Mouse (Mus musculus) limb, embryonic 13.5 days (tissue): ENCODE measurements at regions not wholly inside any gene's neighbourhood (a gene's known extent, or its start where the extent isn't known, plus 50 kb on each side); places are given as distances from the start of the nearest gene placed in this dataset.

Experiments used
- ATAC-seq: fragments of 200-750 bp; cut with Nextera tagmentation; 2 replicates; pipeline ENCODE4 v1.8.0; 2017; ENCODE audit warnings: low read depth, moderate number of reproducible peaks, moderate TSS enrichment; ENCODE audit not compliant: low FRiP score
- H3K27ac ChIP-seq: fragments of 300-500 bp; sonication (generic); 2 replicates; pipeline ENCODE4 v1.5.1; 2015; ENCODE audit warnings: inconsistent platforms, mild to moderate bottlenecking, moderate library complexity
- H3K27me3 ChIP-seq: fragments of 300-500 bp; sonication (generic); 2 replicates; pipeline ENCODE4 v1.6.1; 2015; ENCODE audit warnings: mild to moderate bottlenecking, inconsistent platforms
- H3K36me3 ChIP-seq: fragments of 300-500 bp; sonication (generic); 2 replicates; pipeline ENCODE4 v1.6.1; 2015; ENCODE audit warnings: inconsistent platforms, mild to moderate bottlenecking, moderate library complexity
- H3K4me1 ChIP-seq: fragments of 300-500 bp; sonication (generic); 2 replicates; pipeline ENCODE4 v1.6.1; 2015; ENCODE audit warnings: inconsistent platforms
- H3K4me2 ChIP-seq: fragments of 300-500 bp; sonication (generic); replicated peaks from 2 replicates; pipeline ENCODE4 v1.6.1; 2015; ENCODE audit warnings: inconsistent platforms, mild to moderate bottlenecking, moderate library complexity
- H3K4me3 ChIP-seq: fragments of 300-500 bp; sonication (generic); 2 replicates; pipeline ENCODE4 v1.5.1; 2015; ENCODE audit warnings: moderate library complexity, mild to moderate bottlenecking, inconsistent platforms
- H3K9ac ChIP-seq: fragments of 300-500 bp; sonication (generic); 2 replicates; pipeline ENCODE4 v1.6.1; 2015; ENCODE audit warnings: mild to moderate bottlenecking, inconsistent platforms
- H3K9me3 ChIP-seq: fragments of 300-500 bp; sonication (generic); 2 replicates; pipeline ENCODE4 v1.6.1; 2016; ENCODE audit warnings: inconsistent platforms
- WGBS: fragments of 180-500 bp; shearing (Covaris S2); methylation state at CpG from one replicate; pipeline ENCODE4 v1.1.7; 2015; 5-methylcytosine and 5-hydroxymethylcytosine counted together

DNA sequence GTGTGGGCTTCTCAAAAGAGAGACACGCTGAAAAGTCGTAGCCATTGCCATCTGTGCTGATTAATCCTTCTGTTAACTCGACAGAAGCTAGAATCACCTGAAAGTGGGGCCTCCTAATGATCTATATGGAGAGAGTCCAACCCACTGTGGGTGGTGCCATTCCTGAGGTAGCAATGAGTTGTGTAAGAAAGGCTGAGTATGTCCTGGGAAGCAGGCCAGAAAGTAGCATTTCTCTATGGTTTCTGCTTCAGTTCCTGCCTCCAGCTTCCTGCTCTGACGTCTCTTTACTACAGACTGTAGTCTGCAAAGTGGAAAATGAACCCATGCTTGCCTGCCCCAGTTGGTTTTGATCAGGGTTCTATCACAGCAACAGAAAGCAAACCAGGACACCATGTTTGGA, 380.8 kb upstream of the Camk1g start:
- Histone ChIP-seq H3K4me2 (no peak overlapping the region), H3K4me1 (no peaks in the 10 kb centered on the region), H3K4me3 (no peak overlapping the region), H3K9ac (no peak overlapping the region), H3K36me3 (no peaks in the 10 kb centered on the region), H3K9me3 (no peaks in the 10 kb centered on the region), H3K27ac (no peak overlapping the region), H3K27me3 (no peaks in the 10 kb centered on the region)
- ATAC-seq: no peak
- 67% methylated on average over 4 of the region's 4 CpGs for WGBS

DNA sequence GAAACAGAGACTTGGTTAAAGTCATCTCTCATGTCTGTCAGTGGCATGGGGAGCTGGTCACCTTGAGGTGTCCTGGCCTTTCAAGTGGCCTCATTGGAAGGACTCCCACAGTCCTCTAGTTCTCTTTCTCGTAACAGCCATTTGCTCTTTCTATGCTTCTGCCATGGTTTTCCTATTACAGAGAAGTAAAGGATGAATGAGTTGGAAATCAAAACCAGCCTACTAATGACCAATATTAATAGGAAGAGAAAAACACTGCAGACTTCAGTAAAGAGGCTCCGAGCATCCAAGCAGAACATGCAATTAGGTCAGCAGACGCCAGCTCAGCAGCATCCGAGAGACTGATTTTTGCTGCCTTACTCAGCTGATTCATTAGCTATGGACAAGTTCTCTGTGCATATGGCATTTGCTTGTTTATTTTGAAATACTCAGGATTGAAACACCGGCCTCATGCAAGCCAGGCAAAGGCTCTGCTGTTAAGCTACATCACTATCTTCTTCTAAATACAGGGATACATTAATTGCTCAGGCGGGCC, 377.4 kb upstream of the Camk1g start:
- Histone ChIP-seq H3K9ac (no peak overlapping the region), H3K4me2 (no peak overlapping the region), H3K27me3 (no peaks in the 10 kb centered on the region), H3K36me3 (no peaks in the 10 kb centered on the region), H3K4me3 (no peak overlapping the region), H3K9me3 (no peaks in the 10 kb centered on the region), H3K4me1 (no peaks in the 10 kb centered on the region), H3K27ac (no peak overlapping the region)
- WGBS: 64% methylated on average over 6 of the region's 6 CpGs
- ATAC-seq: no peak

DNA sequence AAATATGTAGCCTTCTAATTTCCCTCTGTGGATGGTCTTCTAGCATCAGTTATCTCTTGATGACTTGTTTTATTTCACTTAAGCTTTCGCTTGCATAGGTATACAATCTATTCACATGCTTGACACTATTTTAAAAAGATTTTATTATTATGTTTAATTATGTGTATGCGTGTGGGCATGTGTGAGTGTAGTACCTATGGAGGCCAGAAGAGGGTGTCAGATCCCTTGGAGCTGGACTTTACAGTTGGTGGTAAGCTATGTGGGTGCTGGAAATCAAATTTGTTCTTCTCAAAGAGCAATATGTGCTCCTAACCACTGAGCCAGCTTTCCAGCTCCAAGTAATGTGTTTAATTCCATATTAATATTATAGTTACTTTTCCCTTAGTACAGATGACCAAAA, 372.6 kb upstream of the Camk1g start:
- H3K4me1 ChIP-seq: no peaks in the 10 kb centered on the region
- H3K9me3 ChIP-seq: no peaks in the 10 kb centered on the region
- H3K27me3 ChIP-seq: no peaks in the 10 kb centered on the region
- H3K4me2 ChIP-seq: no peak overlapping the region
- no peaks in the 10 kb centered on the region for H3K36me3 ChIP-seq
- no peak overlapping the region for H3K27ac ChIP-seq
- no peak overlapping the region for H3K9ac ChIP-seq
- H3K4me3 ChIP-seq: no peak overlapping the region
- no peak for ATAC-seq
- WGBS: 94% methylated on average over 2 of the region's 2 CpGs

DNA sequence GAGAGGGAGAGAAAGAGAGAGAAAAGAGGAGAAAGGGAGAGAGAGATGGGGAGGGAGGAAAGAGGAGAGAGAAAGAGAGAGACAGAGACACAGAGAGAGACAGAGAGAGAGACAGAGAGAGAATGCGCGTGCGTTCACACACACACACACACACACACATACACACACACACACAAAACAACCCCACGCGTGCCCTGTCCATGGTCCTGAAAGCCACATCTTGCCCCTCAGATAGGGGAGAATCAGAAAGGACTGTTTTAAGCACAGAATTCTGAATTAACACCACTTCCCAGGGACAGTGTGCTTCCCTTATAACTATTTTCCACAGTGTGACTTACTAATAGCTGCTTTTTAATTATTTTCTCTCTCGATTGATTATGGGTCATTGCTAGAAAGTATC, 368.7 kb upstream of the Camk1g start:
- WGBS: 50% methylated on average over 6 of the region's 6 CpGs
- H3K9ac ChIP-seq: no peak overlapping the region
- no peak for ATAC-seq

DNA sequence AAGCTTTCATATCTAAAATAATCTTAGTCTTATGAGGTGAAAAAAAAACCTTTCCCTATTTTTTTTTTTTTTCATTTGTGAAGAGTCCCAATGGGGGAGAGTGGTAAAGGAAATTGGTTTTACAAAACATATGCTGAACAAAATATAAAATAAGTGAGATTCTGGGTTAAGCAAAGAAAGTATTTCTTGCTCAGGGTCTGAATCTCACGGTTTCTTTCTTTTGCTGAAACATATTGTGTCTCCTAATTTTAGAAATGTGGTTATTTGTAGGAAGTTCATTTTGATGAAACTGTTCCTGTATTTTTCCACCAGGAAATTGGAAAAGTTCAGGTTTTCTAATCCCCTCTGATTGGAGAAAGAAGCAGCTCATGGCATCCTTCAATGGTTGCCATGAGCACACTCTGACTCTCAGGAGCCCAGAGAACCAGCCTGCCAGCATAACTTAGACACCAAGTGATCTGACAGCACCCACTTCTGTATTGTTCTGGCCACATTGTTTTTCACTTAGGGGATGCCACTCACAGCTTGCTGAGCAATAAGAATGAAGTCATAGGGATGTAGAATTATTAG, 365.9 kb upstream of the Camk1g start:
- Histone ChIP-seq H3K4me3 (no peak overlapping the region), H3K36me3 (no peaks in the 10 kb centered on the region), H3K9me3 (no peaks in the 10 kb centered on the region), H3K9ac (no peak overlapping the region), H3K4me2 (no peak overlapping the region), H3K27me3 (peaks cover 3% of the 10 kb centered on the region; the same call in 1 of the 2 replicates), H3K27ac (no peak overlapping the region), H3K4me1 (peaks cover 6% of the 10 kb centered on the region; the same call in 1 of the 2 replicates)
- 79% methylated on average over 1 of the region's 1 CpGs for WGBS
- no peak for ATAC-seq

More for the DNA sequence above, 368.7 kb upstream of the Camk1g start:
- Histone ChIP-seq H3K4me3 (no peak overlapping the region), H3K36me3 (no peaks in the 10 kb centered on the region), H3K4me2 (no peak overlapping the region), H3K9me3 (no peaks in the 10 kb centered on the region), H3K27ac (no peak overlapping the region), H3K27me3 (no peaks in the 10 kb centered on the region), H3K4me1 (no peaks in the 10 kb centered on the region)

DNA sequence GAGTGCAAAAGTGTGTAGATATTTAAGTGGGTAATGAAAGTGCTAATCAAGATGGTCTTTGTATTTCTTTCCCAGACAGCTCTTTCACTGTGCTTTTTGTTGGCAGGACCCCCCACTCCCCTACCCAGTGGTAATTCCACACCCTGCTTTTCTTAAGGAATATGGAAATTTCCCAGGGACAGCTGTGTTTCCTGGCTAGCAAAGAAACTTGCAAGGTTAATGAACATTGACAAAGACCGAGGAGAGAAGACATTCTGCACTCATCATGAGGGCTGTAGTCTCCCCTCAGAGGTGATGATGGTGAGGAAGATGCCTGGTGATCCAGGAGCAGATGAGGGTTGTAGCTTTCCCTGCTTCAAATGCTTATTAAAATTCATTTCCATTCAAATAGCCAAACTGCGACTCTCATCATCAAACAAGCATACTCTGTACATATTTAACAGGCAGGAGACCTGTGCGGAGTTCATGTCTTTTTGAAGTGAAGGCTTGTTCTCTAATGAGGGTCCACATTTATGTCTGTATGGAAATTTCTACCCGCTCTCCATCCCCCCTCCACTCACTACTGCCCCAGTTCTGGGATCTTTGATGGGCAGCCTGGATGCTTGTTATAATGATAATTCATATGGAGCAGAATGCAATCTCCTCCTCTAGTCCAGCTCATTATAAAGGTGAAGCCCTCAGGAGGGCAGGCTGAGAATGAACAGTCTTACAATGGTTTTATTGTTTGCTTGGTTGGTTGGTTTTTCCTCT, 364.1 kb upstream of the Camk1g start:
- ATAC-seq: no peak
- WGBS: 57% methylated on average over 4 of the region's 4 CpGs

DNA sequence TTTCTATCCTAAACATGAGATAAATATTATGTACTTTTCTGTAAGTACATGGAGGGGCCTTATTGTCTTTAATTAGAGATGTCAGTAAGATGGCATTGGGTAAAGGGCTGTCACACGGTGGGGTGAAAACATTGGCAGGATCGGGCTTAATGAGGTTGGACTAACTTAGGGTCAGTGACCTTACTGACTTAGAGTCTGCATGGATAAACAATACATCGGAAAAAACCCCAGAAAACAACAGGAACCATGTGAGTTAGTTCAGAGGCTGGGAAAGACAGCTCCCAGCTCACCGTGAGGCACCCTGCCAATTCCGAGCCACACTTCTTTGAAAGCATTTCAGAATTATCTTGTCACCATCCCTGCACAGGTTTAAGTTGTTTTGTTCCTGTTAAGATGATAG, 363.3 kb upstream of the Camk1g start:
- Histone ChIP-seq H3K4me2 (no peak overlapping the region), H3K36me3 (no peaks in the 10 kb centered on the region), H3K27ac (no peak overlapping the region), H3K9ac (no peak overlapping the region), H3K4me3 (no peak overlapping the region), H3K9me3 (no peaks in the 10 kb centered on the region), H3K4me1 (peaks cover 6% of the 10 kb centered on the region; the same call in 1 of the 2 replicates), H3K27me3 (peaks cover 10% of the 10 kb centered on the region; the same call in 1 of the 2 replicates)
- no peak for ATAC-seq
- WGBS: 13% methylated on average over 5 of the region's 5 CpGs

More for the DNA sequence above, 364.1 kb upstream of the Camk1g start:
- Histone ChIP-seq H3K4me2 (no peak overlapping the region), H3K27ac (no peak overlapping the region), H3K4me1 (peaks cover 6% of the 10 kb centered on the region; the same call in 1 of the 2 replicates), H3K9ac (no peak overlapping the region), H3K4me3 (no peak overlapping the region), H3K36me3 (no peaks in the 10 kb centered on the region), H3K9me3 (no peaks in the 10 kb centered on the region), H3K27me3 (peaks cover 10% of the 10 kb centered on the region; the same call in 1 of the 2 replicates)

DNA sequence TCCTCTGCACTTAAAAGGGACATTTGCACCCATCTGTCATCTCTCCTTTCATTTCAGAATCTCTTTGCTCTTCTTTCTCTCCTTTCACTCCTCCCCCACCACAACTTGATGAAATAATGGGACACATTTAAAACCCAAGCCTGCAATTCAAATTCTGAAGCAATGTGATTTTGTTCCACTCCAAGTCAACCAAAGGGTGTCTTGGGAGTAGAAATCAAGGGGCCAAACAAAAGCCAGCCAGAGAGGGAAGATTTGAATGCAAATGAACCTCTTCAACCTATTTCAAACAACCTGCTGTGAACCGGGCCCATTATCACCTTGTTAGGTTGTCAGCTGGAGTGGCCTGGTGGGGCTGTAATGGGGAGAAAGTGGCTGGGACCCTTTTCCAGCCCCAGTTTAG, 362.0 kb upstream of the Camk1g start:
- H3K27ac ChIP-seq: no peak overlapping the region
- no peak overlapping the region for H3K4me3 ChIP-seq
- 5% methylated on average over 1 of the region's 1 CpGs for WGBS
- H3K9me3 ChIP-seq: no peaks in the 10 kb centered on the region
- H3K4me2 ChIP-seq: no peak overlapping the region
- H3K27me3 ChIP-seq: peaks cover 10% of the 10 kb centered on the region; the same call in 1 of the 2 replicates
- peaks cover 6% of the 10 kb centered on the region; the same call in 1 of the 2 replicates for H3K4me1 ChIP-seq
- no peaks in the 10 kb centered on the region for H3K36me3 ChIP-seq
- no peak for ATAC-seq
- H3K9ac ChIP-seq: no peak overlapping the region

DNA sequence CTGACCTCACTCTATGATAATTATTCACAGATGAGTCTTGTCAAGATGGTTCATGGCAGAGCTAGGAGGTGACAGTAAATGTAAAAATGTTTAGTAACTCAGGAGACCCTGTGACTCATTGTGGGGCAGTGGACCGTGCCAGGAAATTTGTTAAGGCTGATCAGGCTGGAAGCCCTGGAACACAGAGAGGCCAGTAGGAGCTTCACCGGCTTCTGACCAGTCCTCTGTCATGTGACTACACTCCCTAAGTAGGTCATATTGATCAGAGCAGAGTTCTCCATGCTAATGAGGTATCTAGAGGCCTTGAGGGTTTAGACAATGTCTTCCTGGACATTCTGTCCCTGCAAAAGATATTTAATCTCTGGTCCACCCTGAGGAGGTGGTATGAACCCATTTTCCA, 351.8 kb upstream of the Camk1g start:
- H3K9me3 ChIP-seq: no peaks in the 10 kb centered on the region
- no peak overlapping the region for H3K4me2 ChIP-seq
- no peak overlapping the region for H3K27ac ChIP-seq
- H3K9ac ChIP-seq: no peak overlapping the region
- no peaks in the 10 kb centered on the region for H3K27me3 ChIP-seq
- ATAC-seq: no peak
- WGBS: 81% methylated on average over 2 of the region's 2 CpGs
- H3K36me3 ChIP-seq: no peaks in the 10 kb centered on the region
- H3K4me1 ChIP-seq: 0 out of 2 replicates have a peak, but pooled peaks cover 6% of the 10 kb centered on the region
- H3K4me3 ChIP-seq: no peak overlapping the region

DNA sequence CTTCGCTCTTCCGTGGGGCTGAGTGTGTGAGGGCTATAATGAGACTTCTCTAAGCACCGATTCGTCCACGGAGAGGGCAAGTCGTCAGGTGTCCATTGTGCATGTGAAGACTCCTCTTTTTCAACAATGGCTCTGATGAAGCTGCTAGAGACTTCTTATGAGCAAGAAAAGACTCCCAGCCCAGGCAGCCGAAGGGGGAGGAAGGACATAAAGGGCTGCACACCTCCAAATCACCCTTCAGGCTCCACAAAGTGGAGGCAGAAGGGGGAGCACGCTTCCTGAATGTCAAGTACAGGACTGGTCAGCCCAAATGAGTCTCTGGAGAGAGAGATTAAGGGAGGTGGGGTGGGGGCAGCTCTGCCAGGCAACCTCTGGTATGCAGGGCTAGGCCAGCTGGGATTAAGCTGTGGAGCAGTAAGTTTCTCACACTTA, 350.3 kb upstream of the Camk1g start:
- Histone ChIP-seq H3K9ac (no peak overlapping the region), H3K9me3 (no peaks in the 10 kb centered on the region), H3K4me2 (no peak overlapping the region), H3K27me3 (no peaks in the 10 kb centered on the region), H3K36me3 (no peaks in the 10 kb centered on the region), H3K4me1 (0 out of 2 replicates have a peak, but pooled peaks cover 6% of the 10 kb centered on the region), H3K27ac (no peak overlapping the region), H3K4me3 (no peak overlapping the region)
- ATAC-seq: no peak
- 68% methylated on average over 8 of the region's 8 CpGs for WGBS

DNA sequence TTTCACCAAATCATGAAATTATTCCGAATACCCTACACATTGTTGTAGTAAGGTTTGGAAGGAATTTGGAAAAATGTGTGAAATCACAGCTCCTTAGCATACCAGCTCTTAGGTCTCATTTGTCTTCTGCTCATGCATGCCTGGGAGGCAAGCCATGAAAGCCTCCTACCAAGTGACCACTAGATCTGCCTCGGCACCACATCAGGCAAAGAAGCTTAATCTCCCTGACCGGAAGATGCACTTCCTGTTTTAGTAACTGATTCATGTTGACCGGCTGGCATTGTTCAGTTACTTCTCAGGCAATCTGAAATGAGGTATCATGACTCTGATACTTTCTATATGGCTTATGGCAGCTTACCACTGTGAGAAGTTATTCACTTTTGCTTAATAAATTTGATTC, 345.2 kb upstream of the Camk1g start:
- Histone ChIP-seq H3K4me3 (no peak overlapping the region), H3K9ac (no peak overlapping the region), H3K4me2 (no peak overlapping the region), H3K36me3 (no peaks in the 10 kb centered on the region), H3K9me3 (no peaks in the 10 kb centered on the region), H3K27ac (no peak overlapping the region), H3K4me1 (0 out of 2 replicates have a peak, but pooled peaks cover under 1% of the 10 kb centered on the region), H3K27me3 (no peaks in the 10 kb centered on the region)
- no peak for ATAC-seq
- 80% methylated on average over 4 of the region's 4 CpGs for WGBS

DNA sequence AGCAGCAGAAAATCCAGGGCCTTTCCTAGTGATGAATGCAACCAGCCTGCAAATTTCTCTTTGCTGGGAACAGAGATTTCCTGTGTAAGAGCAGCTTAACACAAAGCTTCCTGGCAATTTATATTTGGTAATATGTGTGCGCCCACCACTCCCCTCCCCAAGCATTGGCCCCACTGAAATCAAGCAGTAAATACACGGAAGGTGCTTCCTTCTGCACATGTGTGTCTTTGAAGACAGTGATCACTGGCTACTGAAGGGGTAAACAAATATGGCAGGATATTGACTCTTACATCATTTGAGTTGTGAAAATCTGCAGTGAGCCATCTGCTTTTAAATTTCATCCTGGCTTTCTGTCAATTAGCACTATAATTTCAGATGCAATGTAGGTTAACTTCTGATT, 344.5 kb upstream of the Camk1g start:
- WGBS: 68% methylated on average over 2 of the region's 2 CpGs
- Histone ChIP-seq H3K27me3 (no peaks in the 10 kb centered on the region), H3K4me2 (no peak overlapping the region), H3K36me3 (no peaks in the 10 kb centered on the region), H3K4me1 (no peaks in the 10 kb centered on the region), H3K9me3 (no peaks in the 10 kb centered on the region), H3K27ac (no peak overlapping the region), H3K4me3 (no peak overlapping the region), H3K9ac (no peak overlapping the region)
- ATAC-seq: no peak
